Mouse (Mus musculus) testis, adult 2 months (tissue): Measurements from ENCODE around the gene Cx3cr1. TPM values are rescaled to one million over a fixed set of nuclear protein-coding genes. Genes with fewer than 3 reads are reported as not detected.

Source experiments
- H3K27ac ChIP-seq: fragments of 200-500 bp; 2 replicates; pipeline ENCODE4 v1.5.1; 2012; ENCODE audit warnings: low read depth, low read length; ENCODE audit not compliant: control insufficient read depth, insufficient read depth
- H3K27me3 ChIP-seq: fragments of 200-500 bp; 2 replicates; pipeline ENCODE4 v1.6.1; 2012; ENCODE audit warnings: mild to moderate bottlenecking, low read length, moderate library complexity; ENCODE audit not compliant: control insufficient read depth, insufficient read depth
- H3K36me3 ChIP-seq: fragments of 200-500 bp; 2 replicates; pipeline ENCODE4 v1.6.1; 2012; ENCODE audit warnings: mild to moderate bottlenecking, low read length; ENCODE audit not compliant: control insufficient read depth, insufficient read depth
- H3K4me1 ChIP-seq: fragments of 200-500 bp; 2 replicates; pipeline ENCODE4 v1.6.1; 2012; ENCODE audit warnings: low read length; ENCODE audit not compliant: control insufficient read depth, insufficient read depth
- H3K4me3 ChIP-seq: fragments of 200-500 bp; 2 replicates; pipeline ENCODE4 v1.5.1; 2012; ENCODE audit warnings: low read depth, mild to moderate bottlenecking, low read length, moderate library complexity, mixed read lengths; ENCODE audit not compliant: control insufficient read depth
- CTCF ChIP-seq: fragments of 200-500 bp; IDR thresholded peaks from 2 replicates; pipeline ENCODE4 v1.5.1; 2012; ENCODE audit warnings: low read depth, mild to moderate bottlenecking, inconsistent platforms, low read length, moderate library complexity; ENCODE audit not compliant: control insufficient read depth, insufficient read depth, insufficient replicate concordance
- POLR2A ChIP-seq: fragments of 200-500 bp; IDR thresholded peaks from 2 replicates; pipeline ENCODE4 v1.6.1; 2012; ENCODE audit warnings: low read depth, mild to moderate bottlenecking, inconsistent platforms, low read length, moderate library complexity; ENCODE audit not compliant: control insufficient read depth
- polyA plus RNA-seq: library from polyadenylated mRNA; depleted of rRNA; stranded (reverse); fragments of >200 nt; gene quantifications from 2 replicates; pipeline ENCODE4 v1.2.3, GENCODE M21; 2012

Gene Cx3cr1
- polyA plus RNA-seq, 1 experiment = 2.7 TPM

- no peak for TF ChIP-seq CTCF
- no peak for TF ChIP-seq POLR2A
- H3K4me1 ChIP-seq = peaks cover 13% of the 10 kb centered on the region
- H3K27ac ChIP-seq = no peak overlapping the region
- no peaks in the 10 kb centered on the region for H3K36me3 ChIP-seq
- H3K4me3 ChIP-seq = no peak overlapping the region
- no peaks in the 10 kb centered on the region for H3K27me3 ChIP-seq
Observed at GRCm38 (mm10) chr9:120005936-120006335, 63.7 kb downstream of the Cx3cr1 start.

DNA sequence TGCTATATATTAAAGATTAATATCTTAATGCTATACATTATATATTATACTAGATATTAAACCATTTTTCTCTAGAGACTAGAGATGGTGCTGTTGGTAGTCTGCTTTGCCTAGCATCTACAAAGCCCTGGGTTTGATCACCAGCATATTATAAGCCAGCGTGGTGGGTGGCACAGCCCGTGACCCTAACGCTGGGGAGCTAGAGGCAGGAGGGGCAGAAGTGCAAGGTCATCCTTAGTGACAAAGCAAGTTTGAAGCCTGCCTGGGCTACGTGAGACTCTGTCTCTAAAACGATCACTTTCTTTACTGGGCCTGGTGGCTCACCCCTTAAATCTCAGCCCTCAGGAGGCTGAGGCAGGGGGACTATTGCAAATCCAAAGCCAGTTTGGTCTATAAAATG is 66.8 kb downstream of the Cx3cr1 start:
- Histone ChIP-seq H3K36me3 (no peaks in the 10 kb centered on the region), H3K27me3 (no peaks in the 10 kb centered on the region), H3K4me3 (no peak overlapping the region), H3K27ac (no peak overlapping the region), H3K4me1 (peaks cover 8% of the 10 kb centered on the region)
- TF ChIP-seq POLR2A (no peak), CTCF (no peak)

DNA sequence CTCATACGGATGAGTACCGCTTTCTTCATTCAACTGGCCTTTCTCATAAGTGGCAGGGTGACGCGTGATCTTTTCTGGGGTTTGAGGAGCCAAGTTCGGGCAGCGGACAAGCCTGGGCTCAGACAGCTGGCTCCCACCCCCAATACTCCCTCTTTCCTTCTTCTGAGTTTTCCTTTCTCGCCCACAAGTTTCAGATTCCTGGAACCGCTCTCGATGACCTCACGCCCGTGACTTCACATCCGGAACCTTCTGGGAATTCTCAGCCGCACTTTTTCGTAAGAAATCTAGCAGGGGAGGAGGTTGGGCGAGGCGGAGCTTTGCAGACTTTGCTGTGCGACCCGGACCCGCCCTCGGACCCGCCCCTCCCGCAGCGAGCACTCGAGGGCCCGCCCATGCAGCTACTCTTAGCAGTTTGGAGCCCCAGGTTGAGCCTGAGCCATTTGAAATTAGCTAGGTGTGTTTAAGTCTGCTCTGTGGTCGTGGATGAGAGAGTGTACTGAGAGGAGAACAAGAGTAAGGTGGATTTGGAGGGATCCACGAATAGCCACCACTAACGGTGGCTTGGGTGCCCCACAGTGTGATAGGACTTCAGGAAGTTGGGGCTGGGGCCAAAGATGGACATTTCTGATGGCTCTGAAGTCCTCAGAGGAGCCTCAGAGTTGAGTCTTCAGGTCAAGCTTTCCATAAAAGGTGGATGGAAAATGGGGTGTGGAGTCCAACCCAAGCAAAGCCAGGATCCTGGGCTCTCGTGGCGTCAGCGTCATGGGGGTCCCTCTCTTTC is 67.5 kb downstream of the Cx3cr1 start:
- Histone ChIP-seq H3K4me3 (peak overlapping the region; percentile 65), H3K27me3 (no peaks in the 10 kb centered on the region), H3K27ac (peak overlapping the region; percentile 36), H3K36me3 (no peaks in the 10 kb centered on the region), H3K4me1 (peaks cover 8% of the 10 kb centered on the region)
- TF ChIP-seq POLR2A (no peak), CTCF (no peak)

- peaks cover 8% of the 10 kb centered on the region for H3K4me1 ChIP-seq
- no peak overlapping the region for H3K4me3 ChIP-seq
- H3K27me3 ChIP-seq = no peaks in the 10 kb centered on the region
- H3K36me3 ChIP-seq = no peaks in the 10 kb centered on the region
- TF ChIP-seq POLR2A (no peak), CTCF (no peak)
- no peak overlapping the region for H3K27ac ChIP-seq
Observed at GRCm38 (mm10) chr9:120000761-120001160, 68.9 kb downstream of the Cx3cr1 start.

DNA sequence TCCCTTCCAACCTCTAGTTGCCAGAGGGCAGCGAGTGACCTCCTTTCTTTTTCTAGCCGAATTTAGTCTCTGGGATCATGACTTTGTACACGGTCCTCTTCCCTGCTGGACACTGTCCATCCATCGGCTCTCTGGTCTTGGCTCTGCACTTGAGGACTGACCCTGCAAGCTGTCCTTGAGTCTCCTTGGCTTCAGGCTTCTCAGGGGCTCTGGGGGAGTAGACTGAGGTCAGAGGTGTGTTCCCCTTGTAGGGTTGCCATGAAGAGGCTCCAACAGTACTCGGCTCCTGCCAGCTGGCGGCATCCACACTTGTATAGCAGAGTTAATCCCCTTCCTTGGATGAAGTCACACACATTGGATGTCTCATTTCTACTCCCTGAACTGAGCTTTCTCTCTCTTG is 70.0 kb downstream of the Cx3cr1 start:
- Histone ChIP-seq H3K27me3 (no peaks in the 10 kb centered on the region), H3K36me3 (no peaks in the 10 kb centered on the region), H3K4me1 (peaks cover 8% of the 10 kb centered on the region), H3K4me3 (no peak overlapping the region), H3K27ac (no peak overlapping the region)
- no peak for TF ChIP-seq CTCF
- TF ChIP-seq POLR2A = no peak

- no peaks in the 10 kb centered on the region for H3K36me3 ChIP-seq
- peaks cover 8% of the 10 kb centered on the region for H3K4me1 ChIP-seq
- no peaks in the 10 kb centered on the region for H3K27me3 ChIP-seq
- H3K4me3 ChIP-seq = no peak overlapping the region
- no peak overlapping the region for H3K27ac ChIP-seq
- TF ChIP-seq POLR2A (no peak), CTCF (no peak)
Observed at GRCm38 (mm10) chr9:119998776-119999175, 70.9 kb downstream of the Cx3cr1 start.

GRCm38 (mm10) chr9:119996080-119996479 is 73.6 kb downstream of the Cx3cr1 start:
- TF ChIP-seq POLR2A (no peak), CTCF (no peak)
- Histone ChIP-seq H3K36me3 (no peaks in the 10 kb centered on the region), H3K4me3 (no peak overlapping the region), H3K27me3 (no peaks in the 10 kb centered on the region), H3K4me1 (no peaks in the 10 kb centered on the region), H3K27ac (no peak overlapping the region)
